Mouse (Mus musculus) ovary, adult 18-20 months (tissue): ENCODE measurements around the gene Slc10a7.
"Not testable (repeated sequence)": the region's sequence is repeated elsewhere in the genome, so short reads cannot be mapped to it uniquely, and the experiment has no call there.

Experiments used
- DNase-seq: peaks from one replicate; pipeline ENCODE4 v3.0.0; 2022; ENCODE audit warnings: low spot score, mixed read lengths

Slc10a7 gene

GRCm38 (mm10) chr8:78509273-78510031, at the start of gene Slc10a7:
Gene Slc10a7, plus strand, starts transcription at chr8:78509346.
- DNase-seq, result peak; percentile 68

GRCm38 (mm10) chr8:78463941-78464340, 45.2 kb upstream of the Slc10a7 start:
- no peak for DNase-seq

- DNase-seq, result no peak
Measured at GRCm38 (mm10) chr8:78467889-78468288, 41.3 kb upstream of the Slc10a7 start.

- no peak for DNase-seq
Measured at GRCm38 (mm10) chr8:78477051-78477829, 31.9 kb upstream of the Slc10a7 start.

- DNase-seq, result no peak
Measured at GRCm38 (mm10) chr8:78489733-78490132, 19.4 kb upstream of the Slc10a7 start.

- DNase-seq, result no peak
Measured at GRCm38 (mm10) chr8:78493031-78493430, 16.1 kb upstream of the Slc10a7 start.

- not testable (repeated sequence) for DNase-seq
Measured at GRCm38 (mm10) chr8:78496273-78496672, 12.9 kb upstream of the Slc10a7 start.

GRCm38 (mm10) chr8:78502706-78503105, 6.4 kb upstream of the Slc10a7 start:
- DNase-seq, result no peak

GRCm38 (mm10) chr8:78507979-78508718, 997 bp upstream of the Slc10a7 start:
- DNase-seq, result peak; percentile 29

GRCm38 (mm10) chr8:78508719-78509272, 350 bp upstream of the Slc10a7 start, which contains the start of gene Rbmxl1:
Gene Rbmxl1, minus strand, starts transcription at chr8:78508898.
- peak; percentile 71 for DNase-seq

- no peak for DNase-seq
Measured at GRCm38 (mm10) chr8:78510094-78510493, 948 bp downstream of the Slc10a7 start.

- no peak for DNase-seq
Measured at GRCm38 (mm10) chr8:78510926-78511325, 1.8 kb downstream of the Slc10a7 start.

- no peak for DNase-seq
Measured at GRCm38 (mm10) chr8:78513106-78513505, 4.0 kb downstream of the Slc10a7 start.

GRCm38 (mm10) chr8:78514706-78515105, 5.6 kb downstream of the Slc10a7 start:
- DNase-seq, result no peak

GRCm38 (mm10) chr8:78515132-78515531, 6.0 kb downstream of the Slc10a7 start:
- DNase-seq, result no peak

GRCm38 (mm10) chr8:78533981-78534380, 24.8 kb downstream of the Slc10a7 start:
- no peak for DNase-seq

GRCm38 (mm10) chr8:78536716-78537115, 27.6 kb downstream of the Slc10a7 start:
- no peak for DNase-seq

GRCm38 (mm10) chr8:78537795-78538194, 28.6 kb downstream of the Slc10a7 start:
- DNase-seq, result no peak

- DNase-seq, result not testable (repeated sequence)
Measured at GRCm38 (mm10) chr8:78542670-78543069, 33.5 kb downstream of the Slc10a7 start.

GRCm38 (mm10) chr8:78543621-78544020, 34.5 kb downstream of the Slc10a7 start:
- DNase-seq, result no peak

- no peak for DNase-seq
Measured at GRCm38 (mm10) chr8:78544545-78544944, 35.4 kb downstream of the Slc10a7 start.
